Mouse (Mus musculus): ENCODE results near the gene Ska2.

The Ska2 gene

DNA sequence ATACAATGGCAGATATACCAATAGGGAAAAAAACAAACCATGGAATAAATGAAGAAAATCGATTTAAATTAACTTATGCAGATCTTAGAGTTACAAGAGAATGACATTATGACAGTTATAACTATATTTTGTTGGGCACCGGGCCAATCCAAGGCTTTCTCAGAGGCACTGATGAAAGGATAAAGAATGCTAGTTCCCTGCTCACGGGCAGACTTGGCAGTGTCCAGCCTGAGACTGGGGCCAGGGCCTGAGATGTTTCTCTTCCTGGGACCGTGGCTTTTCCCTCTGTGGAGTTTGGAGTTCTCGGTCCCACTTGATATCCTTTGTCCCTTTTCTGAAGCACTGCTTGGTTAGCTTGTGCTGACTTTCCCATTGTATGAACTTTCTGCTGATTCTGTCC is 64.6 kb downstream of the Ska2 start:
- no peak for DNase-seq (ENCODE audit: low spot score)

All from ovary, postnatal 10 days (tissue).